Mouse (Mus musculus): Measurements from ENCODE around the gene Fbxl13. TPM values are rescaled to one million over a fixed set of nuclear protein-coding genes. Genes with fewer than 3 reads are reported as not detected.

Gene Fbxl13
- total RNA-seq, 1 experiment from 2014 or later = not detected

DNA sequence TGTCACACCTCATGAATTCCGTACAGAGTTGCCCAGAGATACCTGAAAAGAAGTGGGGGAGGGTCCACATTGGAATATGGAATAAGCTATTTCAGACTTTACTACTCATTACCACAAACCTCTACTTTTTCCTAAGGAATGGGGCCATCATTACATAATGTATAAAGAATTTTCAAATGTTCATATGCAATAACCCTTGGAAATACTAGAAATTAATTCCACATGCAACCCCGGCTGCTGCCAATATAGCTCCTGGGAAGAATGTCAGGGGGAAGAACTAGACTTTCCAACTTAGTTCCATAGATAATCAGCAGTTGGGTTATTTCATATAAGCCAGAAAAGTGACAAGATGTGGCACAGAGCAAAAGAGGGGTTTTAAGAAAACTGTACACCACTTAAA, 53.3 kb downstream of the Fbxl13 start:
- no peak for ATAC-seq (ENCODE audit: extremely low read depth, insufficient number of reproducible peaks, low FRiP score, poor library complexity, severe bottlenecking)

GRCm38 (mm10) chr5:21588220-21588619, 57.2 kb downstream of the Fbxl13 start:
- ATAC-seq (ENCODE audit: extremely low read depth, insufficient number of reproducible peaks, low FRiP score, poor library complexity, severe bottlenecking) = no peak

DNA sequence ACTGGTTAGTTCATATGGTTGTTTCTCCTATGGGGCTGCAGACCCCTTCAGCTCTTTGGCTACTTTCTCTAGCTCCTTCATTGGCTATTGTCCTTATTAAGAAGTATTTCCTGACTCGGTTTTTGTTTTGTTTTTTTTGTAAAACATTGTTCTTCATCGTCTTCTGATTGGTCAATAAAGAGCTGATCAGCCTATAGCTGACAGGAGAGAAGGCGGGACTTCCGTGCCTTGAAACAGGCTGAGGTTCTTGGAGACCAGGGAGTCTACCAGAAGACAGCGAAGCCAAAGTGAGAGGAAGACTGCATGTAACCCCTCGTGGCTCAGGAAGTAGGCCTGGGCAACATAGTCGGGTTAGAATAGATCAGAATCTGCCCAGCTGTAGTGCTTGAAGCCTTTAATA, 57.8 kb downstream of the Fbxl13 start:
- ATAC-seq (ENCODE audit: extremely low read depth, insufficient number of reproducible peaks, low FRiP score, poor library complexity, severe bottlenecking) = no peak

DNA sequence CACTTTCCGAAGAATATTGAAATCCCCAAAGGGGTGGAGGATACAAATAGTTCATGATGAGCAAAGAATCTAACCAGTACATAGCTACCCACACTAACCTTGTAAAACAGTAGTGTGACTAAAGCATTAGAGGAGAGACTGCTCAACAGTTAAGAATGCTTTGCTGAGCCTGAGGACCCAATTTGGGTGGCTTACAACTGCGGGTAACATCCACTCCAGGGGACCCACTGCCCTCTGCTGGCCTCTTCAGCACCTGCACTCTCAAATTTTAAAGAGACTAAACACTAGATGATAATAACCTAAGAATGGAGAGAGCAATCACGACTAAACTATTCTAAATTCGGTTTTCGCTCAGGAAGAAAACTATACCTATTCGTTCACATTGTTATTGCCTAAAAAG, 58.7 kb downstream of the Fbxl13 start:
- peak; percentile 90 for ATAC-seq (ENCODE audit: extremely low read depth, insufficient number of reproducible peaks, low FRiP score, poor library complexity, severe bottlenecking)

DNA sequence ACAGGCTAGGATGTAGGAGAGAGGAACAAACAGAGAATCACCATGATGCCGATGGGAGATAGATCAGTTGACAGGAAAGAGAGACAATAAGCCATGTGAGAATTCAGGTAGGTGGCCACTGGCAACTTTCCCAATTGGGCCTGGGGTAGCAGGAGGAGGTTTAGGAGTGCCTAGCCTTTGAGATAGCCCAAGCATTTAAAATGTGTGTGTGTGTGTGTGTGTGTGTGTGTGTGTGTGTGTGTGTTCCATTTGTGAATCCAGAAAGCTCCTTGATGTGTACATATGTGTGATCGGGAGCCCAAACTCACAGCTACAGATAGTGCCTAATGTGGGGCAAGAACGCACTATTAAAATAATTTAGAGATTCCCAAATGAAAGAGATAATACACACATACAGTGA, 67.3 kb downstream of the Fbxl13 start:
- ATAC-seq (ENCODE audit: extremely low read depth, insufficient number of reproducible peaks, low FRiP score, poor library complexity, severe bottlenecking) = no peak

- ATAC-seq (ENCODE audit: extremely low read depth, insufficient number of reproducible peaks, low FRiP score, poor library complexity, severe bottlenecking) = no peak
Observed at GRCm38 (mm10) chr5:21575210-21575550, 70.3 kb downstream of the Fbxl13 start.

DNA sequence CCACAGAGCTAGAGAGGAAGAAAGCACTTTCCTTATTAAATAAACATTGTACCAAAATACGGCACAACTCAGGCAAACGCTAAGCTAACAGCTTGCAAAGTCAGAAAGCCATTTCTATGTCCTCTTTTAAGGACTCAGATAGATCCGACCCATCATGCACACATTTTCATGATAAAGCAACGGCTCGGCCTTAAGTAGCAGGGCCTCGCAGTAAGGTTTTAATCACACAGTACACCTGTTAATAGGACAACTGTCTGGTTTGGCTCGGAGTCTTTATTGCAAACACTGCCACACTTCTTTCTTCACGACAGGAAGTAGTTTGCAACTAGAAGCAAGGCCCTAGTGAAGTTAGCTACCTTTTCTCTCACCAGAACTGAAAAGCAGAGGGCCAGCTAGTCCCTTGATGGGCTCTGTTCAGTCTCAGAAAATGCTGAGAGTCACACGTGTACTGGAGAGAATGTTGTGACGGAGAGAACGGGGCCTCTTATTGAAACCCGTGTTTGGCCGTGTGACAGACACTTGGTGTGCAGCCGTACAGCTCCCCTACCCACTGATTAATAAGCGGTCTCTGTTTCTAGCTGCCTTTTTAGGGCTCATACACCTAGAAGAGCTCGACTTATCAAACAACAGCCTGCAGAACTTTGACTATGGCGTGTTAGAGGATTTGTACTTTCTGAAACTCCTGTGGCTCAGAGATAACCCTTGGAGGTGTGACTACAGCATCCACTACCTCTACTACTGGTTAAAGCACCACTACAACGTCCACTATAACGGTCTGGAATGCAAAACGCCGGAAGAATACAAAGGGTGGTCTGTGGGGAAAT, 70.8 kb downstream of the Fbxl13 start:
- ATAC-seq (ENCODE audit: extremely low read depth, insufficient number of reproducible peaks, low FRiP score, poor library complexity, severe bottlenecking) = no peak

DNA sequence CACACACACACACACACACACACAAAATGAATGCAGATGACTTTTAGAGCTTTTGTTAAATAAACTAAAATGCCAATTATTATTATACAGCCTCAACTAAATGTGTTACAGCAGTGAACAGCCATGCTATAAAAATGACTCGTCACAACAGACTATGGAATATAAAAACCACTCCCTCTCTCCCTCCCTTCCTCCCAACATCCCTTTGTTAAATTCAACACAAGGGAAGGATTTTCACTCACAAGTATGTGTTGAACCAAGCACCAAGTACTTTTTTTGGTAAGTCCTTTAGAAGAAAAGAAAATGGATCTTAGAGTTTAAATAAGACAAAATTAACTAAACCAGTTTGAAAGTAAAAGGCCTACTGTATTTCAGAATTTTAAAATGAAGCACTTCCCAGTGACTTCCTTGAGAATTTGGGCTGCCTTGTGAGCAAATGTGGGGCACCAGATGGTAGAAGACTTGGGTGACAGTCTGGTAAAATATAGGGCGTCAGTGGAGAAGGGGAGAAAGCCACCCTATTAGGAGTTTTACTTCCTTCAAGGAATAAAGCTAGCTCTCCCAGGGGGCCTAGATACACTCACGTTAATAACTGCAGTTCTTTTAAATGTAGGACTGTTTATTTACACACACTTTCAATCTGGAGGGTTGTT, 72.5 kb downstream of the Fbxl13 start:
- no peak for ATAC-seq (ENCODE audit: extremely low read depth, insufficient number of reproducible peaks, low FRiP score, poor library complexity, severe bottlenecking)

DNA sequence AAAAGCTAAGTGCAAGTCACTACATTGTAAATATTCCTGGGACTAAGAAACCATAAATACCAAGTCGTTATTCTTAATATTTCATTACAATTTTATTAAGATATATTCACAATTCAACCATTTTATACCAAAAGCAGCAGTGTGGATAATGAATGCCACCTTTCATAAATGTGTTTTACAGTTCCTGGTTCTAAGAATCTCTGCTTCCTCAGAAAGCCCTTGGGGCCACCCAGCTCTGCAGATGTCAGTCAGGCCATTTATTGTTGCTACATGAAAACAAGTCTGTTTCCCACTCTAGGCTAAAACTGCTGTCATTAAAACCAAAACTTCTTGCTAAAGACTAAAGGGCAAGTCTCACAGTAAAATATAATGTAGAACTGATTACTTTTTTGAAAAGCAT, 77.7 kb downstream of the Fbxl13 start:
- ATAC-seq (ENCODE audit: extremely low read depth, insufficient number of reproducible peaks, low FRiP score, poor library complexity, severe bottlenecking) = no peak

GRCm38 (mm10) chr5:21565392-21566065, 79.9 kb downstream of the Fbxl13 start:
- no peak for ATAC-seq (ENCODE audit: extremely low read depth, insufficient number of reproducible peaks, low FRiP score, poor library complexity, severe bottlenecking)

DNA sequence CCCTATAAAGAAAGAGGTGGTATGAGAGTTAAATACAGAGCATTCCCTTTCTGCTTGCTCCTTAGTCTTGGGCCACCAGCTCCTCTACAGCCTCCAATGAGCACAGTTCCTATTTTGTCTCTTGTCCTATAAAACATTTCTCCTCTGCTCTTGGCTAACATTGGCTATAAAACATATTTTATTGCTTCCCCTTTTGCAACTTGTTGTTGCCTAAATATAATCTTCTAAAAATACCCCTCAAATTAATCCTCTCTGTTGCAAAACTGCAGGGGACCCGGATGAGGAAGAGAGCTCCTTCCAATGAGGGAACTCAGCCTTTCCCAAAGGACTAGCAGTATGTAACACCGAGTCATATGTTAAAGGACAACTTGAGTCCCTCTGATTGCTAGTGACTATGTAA, 81.5 kb downstream of the Fbxl13 start:
- ATAC-seq (ENCODE audit: extremely low read depth, insufficient number of reproducible peaks, low FRiP score, poor library complexity, severe bottlenecking) = no peak

- ATAC-seq (ENCODE audit: extremely low read depth, insufficient number of reproducible peaks, low FRiP score, poor library complexity, severe bottlenecking) = no peak
Observed at GRCm38 (mm10) chr5:21556502-21556901, 88.9 kb downstream of the Fbxl13 start.

- ATAC-seq (ENCODE audit: extremely low read depth, insufficient number of reproducible peaks, low FRiP score, poor library complexity, severe bottlenecking) = no peak
Observed at GRCm38 (mm10) chr5:21554732-21555131, 90.7 kb downstream of the Fbxl13 start.

DNA sequence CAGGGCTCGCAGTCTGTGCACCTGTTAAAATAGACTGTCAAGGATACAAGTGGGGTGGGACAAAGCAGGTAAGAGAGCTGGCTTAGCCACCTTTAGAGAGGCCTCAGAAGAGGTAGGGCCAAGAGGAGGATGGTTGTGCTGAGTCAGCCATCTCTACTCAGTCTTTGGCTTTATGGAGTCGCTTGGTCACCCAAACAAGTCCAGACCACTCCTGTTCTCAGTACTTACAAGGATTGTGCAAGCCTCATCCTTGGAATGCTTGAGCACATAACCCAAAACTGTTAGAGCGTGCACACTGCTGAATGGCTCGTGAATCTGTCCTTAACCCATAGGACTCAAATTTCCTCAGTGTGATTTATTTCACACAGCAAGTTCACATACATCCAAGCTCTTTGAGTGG, 91.7 kb downstream of the Fbxl13 start:
- no peak for ATAC-seq (ENCODE audit: extremely low read depth, insufficient number of reproducible peaks, low FRiP score, poor library complexity, severe bottlenecking)

GRCm38 (mm10) chr5:21547005-21547404, 98.4 kb downstream of the Fbxl13 start:
- no peak for ATAC-seq (ENCODE audit: extremely low read depth, insufficient number of reproducible peaks, low FRiP score, poor library complexity, severe bottlenecking)

GRCm38 (mm10) chr5:21545786-21546185, 99.6 kb downstream of the Fbxl13 start:
- ATAC-seq (ENCODE audit: extremely low read depth, insufficient number of reproducible peaks, low FRiP score, poor library complexity, severe bottlenecking) = no peak

GRCm38 (mm10) chr5:21545227-21545626, 100.2 kb downstream of the Fbxl13 start:
- no peak for ATAC-seq (ENCODE audit: extremely low read depth, insufficient number of reproducible peaks, low FRiP score, poor library complexity, severe bottlenecking)

DNA sequence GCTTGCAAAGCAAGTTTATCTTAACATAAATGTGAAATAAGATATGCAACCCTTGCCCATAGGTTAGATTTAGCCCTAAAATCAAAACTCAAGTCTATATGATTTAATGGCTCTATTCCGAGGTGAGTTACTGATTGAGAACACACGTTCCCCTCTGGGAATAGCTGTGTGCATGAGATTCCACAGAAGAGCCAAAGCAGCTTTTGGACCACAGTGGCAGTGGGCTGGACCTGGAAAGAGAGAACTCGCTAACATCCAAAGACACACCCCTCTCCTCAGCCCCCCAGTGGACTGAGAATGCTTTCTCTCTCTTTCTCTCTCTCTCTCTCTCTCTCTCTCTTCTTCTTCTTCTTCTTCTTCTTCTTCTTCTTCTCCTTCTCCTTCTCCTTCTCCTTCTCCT, 100.6 kb downstream of the Fbxl13 start:
- no peak for ATAC-seq (ENCODE audit: extremely low read depth, insufficient number of reproducible peaks, low FRiP score, poor library complexity, severe bottlenecking)

- ATAC-seq (ENCODE audit: extremely low read depth, insufficient number of reproducible peaks, low FRiP score, poor library complexity, severe bottlenecking) = no peak
Observed at GRCm38 (mm10) chr5:21543409-21544201, 101.8 kb downstream of the Fbxl13 start, which contains the start of gene Lrrc17. Gene Lrrc17, plus strand, starts transcription at chr5:21543559.
